Mouse (Mus musculus): ENCODE measurements at regions not wholly inside any gene's neighbourhood (a gene's known extent, or its start where the extent isn't known, plus 50 kb on each side); places are given as distances from the start of the nearest gene placed in this dataset.

- Histone ChIP-seq H3K27ac (no peak overlapping the region), H3K4me3 (no peak overlapping the region)
- no peak for DNase-seq
- intact Hi-C loops (cut with DNase I): no loop called here
- TF ChIP-seq CTCF (IDR thresholded peaks at IDR 0.05): no peak
These were observed 78.1 kb upstream of the Got2 start for GRCm38 (mm10) chr8:95966430-95966829.

GRCm38 (mm10) chr8:95952257-95952656 lies 63.9 kb upstream of the Got2 start:
- intact Hi-C loops (cut with DNase I): no loop called here
- Histone ChIP-seq H3K4me3 (no peak overlapping the region), H3K27ac (no peak overlapping the region)
- TF ChIP-seq CTCF (IDR thresholded peaks at IDR 0.05): no peak
- no peak for DNase-seq

GRCm38 (mm10) chr8:95951794-95952193 lies 63.4 kb upstream of the Got2 start:
- H3K4me3 ChIP-seq: peak overlapping the region; percentile 52

More at GRCm38 (mm10) chr8:95951794-95952193, 63.4 kb upstream of the Got2 start:
- no peak overlapping the region for H3K27ac ChIP-seq
- peak; percentile 72 for TF ChIP-seq CTCF (IDR thresholded peaks at IDR 0.05)
- intact Hi-C loops (cut with DNase I): no loop called here
- DNase-seq: peak; percentile 51
